Mouse (Mus musculus): ENCODE data around the gene Ckap4.
A peak's percentile ranks its signal among the peaks of the same experiment; 100 is the strongest.
"Not testable (repeated sequence)": the region's sequence is repeated elsewhere in the genome, so short reads cannot be mapped to it uniquely, and the experiment has no call there.

The Ckap4 gene

DNA sequence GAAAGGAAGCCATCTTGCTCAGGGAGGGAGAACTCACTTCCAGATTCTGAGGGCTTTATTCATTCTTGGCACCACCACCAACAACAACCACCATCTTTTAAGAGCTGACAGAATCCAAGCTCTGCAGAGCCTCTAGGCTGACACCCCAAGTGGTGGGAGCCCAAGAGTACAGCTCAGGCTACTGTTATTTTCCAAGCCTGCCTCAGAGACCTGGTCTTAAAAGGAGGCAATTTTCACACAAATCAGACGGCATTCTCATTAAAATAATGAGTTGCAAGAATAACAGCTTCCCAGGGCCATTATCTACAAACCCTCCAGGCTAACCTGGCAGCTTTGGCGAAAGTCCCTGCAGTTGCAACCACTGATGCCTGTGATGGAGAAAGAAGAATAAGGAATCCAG is 37.1 kb downstream of the Ckap4 start:
- DNase-seq = no peak

DNA sequence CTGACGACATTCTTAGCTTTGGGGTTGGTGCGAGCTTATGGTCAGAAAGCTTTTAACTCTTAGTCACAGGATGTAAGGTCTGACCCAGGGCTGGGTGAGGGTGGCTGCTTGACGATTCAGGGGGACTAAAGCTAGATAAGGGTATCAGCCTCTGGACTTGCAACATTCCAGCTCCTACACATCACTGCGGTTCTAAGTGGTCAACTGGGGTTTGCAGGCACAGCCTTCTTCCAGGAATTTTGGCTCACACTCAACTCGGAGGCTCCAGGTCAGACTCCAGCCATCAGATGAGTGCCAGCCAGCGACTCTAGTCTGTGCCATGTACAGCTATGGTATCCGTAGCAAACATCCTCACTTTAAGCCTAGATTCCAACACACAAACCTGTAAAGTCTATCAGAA is 39.4 kb downstream of the Ckap4 start:
- DNase-seq = no peak

DNA sequence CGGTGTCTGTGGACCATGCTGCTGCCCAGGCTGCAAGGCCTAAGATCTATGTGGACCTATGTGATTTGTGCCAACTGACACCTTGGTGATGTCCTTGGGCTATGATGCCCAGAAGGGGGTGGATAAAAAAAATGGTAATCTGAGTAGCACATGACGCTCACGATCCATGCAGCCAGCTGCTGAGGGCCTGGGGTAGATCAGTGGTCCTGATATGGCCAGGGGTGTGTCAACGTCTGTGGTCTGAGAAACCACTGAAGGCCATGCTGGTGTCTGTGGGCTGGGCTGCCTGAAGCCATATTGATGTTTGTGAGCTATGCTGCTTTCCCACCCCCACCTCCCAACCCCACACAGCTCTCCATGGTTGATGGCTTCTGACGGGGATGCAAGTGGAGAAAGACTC is 43.7 kb downstream of the Ckap4 start:
- no peak for DNase-seq

DNA sequence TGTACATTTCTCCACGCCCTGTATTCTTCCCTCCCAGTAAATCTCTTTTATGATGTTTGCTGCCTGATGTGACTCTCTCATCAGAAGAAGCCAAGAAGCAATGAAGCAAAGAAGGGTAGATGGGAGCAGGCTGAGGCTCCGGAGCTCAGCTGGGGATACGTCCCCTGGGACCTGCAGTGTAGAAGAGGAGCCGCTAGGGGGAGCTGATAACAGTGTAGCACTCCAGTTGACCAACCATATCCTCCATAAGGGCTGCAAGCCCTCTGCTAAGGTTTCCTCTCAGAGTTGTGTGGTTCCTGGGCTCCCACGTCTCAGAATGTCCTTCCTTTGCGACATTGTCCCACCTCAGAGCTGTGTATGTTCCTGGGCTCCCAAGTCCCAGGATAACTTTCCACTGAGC is 45.5 kb downstream of the Ckap4 start:
- peak; percentile 32 for DNase-seq

DNA sequence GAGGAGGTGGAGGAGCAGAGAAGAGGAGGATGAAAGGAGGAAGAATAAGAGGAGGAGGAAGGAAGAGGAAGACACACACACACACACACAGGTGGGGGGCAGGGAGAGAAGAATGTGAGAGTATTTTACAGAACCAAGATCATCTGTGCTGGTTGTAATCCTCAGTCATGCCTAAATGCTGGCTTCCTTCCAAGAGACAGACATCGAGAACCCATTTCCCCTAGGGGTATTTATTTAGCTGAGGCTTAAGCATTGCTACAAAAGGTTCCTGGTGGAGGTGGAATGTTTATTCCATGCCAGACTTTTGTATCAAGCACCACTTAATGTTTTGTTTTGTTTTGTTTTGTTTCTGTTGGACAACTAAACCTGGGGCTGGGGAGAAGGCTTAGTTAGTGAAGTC is 49.2 kb downstream of the Ckap4 start:
- DNase-seq = no peak

DNA sequence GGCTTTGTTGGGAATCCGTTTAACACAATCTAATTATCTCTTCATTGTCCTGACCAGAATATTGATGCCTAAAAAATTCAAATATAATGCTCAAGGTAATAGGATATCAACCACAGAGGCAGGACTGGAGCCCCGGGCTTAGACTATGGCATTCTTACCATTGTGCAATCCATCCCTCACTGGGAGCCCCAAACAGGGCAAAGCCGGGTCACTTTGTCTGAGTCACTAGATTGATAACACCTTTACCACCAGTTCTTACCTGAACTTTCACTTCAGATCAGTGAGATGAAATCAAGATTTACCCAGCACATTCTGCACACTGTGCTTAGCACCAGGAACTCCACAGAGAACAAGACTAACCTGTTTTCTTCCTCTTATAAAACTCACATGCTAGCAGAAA is 50.3 kb downstream of the Ckap4 start:
- DNase-seq = no peak

DNA sequence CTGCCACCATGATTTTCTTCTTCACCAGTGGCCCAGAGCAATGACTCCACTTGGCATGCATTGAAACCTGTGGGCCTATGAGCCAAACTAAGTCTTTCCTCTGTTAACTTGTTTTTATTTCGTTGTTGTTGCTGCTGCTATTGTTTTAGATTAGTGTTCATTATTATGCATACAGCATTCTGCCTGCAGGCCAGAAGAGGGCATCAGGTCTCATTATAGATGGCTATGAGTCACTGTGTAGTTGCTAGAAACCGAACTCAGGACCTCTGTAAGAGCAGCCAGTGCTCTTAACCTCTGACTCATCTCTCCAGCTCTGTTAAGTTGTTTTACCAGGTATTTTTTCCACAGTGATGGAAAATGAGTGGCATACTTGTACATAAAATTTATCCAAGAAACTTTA is 50.8 kb downstream of the Ckap4 start:
- DNase-seq = no peak

DNA sequence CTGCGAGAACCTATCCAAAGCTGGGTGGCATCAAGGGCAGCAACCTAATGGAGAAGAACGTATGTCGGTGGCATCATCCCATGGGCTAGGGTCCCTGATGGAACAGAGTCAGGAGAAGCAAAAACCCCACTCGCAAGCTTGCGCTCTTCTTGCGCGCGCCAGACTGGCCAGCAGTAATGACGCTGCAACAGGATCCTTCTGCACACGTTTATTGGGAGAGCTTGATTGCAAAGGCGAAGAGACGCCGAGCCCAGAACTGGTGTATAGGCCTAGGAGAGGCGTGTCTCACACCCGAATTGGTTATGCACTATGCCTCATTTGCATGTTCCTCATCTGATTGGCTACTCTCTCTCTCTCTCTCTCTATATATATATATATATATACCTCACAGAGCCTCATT is 51.4 kb downstream of the Ckap4 start:
- DNase-seq = not testable (repeated sequence)

DNA sequence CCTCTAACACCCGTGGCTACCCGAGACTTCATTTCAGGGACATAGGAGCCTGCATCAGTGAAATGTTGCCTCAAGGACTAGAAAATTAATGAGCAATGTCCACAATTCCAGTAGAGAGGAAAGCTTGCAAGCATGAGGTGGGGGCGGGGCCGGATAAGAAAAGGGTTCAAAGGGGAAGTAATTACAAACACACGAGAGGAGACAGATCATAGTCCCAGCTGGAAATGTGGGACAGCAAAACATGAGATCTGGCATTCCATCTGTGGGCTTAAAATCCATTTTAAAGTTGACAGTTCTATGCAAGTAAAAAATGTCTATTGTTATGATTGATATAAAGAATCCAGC is 52.6 kb downstream of the Ckap4 start:
- no peak for DNase-seq

DNA sequence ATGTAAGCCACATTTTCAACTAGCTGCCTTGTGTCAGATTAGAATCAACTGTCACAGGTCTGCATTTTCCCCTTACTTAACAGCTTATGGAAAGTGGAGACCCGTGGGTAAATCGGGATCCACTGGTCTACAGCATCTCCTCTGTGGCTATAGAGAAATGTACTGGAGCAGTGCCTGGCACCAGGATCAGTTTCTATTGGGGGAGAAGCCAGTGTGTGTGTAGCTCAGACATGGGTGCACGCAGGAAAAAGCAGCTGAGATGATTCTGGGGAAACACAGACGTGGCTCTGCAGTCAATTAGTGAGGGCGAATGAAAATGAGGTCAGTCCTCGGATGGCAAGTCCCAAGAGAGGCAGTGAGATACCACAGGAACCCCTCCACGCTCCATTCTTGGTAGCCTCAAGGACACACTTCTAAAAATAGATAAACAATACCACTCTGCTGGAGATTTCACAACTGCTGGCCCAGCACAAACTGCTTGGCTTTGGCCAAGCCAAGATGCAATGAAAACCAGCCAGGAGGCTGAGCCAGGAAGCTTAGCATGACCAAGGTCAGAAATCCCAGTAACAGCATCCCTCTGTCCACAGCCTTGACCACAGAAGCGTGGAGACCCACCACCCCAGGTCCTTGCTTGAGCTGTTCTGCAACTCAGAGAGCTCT is 53.1 kb downstream of the Ckap4 start:
- no peak for DNase-seq

DNA sequence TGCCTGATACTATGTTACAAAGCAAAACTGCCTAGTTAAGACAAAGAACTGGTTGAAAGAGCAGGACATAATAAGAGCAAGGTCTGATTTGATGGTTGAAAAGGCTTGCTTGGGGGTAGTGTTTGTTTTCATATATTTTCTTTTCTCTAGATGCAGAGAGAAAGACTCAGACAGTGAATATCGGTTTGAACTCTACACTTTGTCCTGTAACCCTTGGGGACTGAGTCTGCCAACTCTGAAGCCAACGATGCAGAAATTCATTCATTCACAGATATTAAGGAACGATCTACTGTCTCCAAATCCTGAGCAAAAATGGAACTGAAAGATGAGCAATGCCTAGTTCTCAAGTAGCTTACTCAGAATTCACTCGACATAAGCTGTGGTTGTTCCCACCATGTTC is 53.7 kb downstream of the Ckap4 start:
- DNase-seq = no peak

DNA sequence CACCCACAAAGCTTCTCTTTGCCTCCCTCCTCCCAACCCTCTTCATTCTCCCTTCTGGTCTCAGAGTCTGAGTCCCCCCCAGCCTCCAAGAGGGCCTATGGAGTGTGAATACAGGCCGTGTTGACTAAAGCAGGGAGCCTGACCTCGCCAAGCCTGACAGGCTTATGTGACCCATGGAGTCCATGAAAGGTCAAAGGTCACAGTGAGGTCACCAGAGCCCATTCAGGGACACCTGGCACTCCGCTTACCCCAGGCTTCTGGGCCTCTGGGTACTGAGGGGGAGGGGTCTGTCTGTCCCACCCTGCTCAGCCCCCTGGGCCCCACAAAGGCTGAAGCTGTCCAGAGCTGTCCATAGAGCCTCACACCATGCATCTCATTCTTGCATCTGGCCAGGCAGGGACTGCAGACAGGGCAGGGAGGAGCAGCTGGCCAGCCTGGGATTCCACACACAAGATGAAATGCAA is 56.2 kb downstream of the Ckap4 start:
- no peak for DNase-seq

DNA sequence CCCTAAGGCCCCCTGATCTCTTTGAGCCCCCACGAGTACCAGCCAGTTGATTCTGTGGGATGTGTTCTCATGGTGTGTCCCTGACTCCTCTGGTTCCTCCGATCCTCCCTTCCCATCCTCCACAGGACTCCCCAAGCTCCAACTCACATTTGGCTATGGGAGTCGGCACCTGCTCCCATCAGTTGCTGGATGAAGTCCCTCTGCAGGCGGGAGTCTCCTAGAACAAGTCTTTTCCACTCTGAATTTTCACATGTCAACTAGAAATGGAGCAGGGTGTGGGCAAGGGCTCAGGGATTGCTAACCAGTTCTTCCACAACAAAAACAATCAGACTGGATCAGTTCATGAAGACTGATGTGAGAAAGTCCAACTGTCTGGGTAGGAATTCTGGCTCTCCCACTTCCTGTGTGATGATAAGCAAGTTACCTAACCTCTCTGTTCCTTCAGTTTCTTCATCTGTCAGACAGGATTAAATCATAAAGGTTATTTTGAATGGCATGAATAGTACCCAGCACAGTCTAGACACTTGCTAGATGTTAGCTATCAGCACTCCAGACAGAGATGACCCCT is 56.7 kb downstream of the Ckap4 start:
- DNase-seq = no peak
